Mouse (Mus musculus): ENCODE data around the gene Tmem212.

GRCm38 (mm10) chr3:27924037-27924436, 27.9 kb upstream of the Tmem212 start:
- TF ChIP-seq FLI1 (IDR thresholded peaks at IDR 0.05; ENCODE audit: low read length): no peak
- TF ChIP-seq GATA1 (IDR thresholded peaks at IDR 0.05; ENCODE audit: borderline replicate concordance, low read length): no peak

Measured in megakaryocyte, embryonic 14.5 days (primary cell).